Mouse (Mus musculus) G1E (cell line): ENCODE measurements around the gene Slc35e3. TPM values are rescaled to one million over a fixed set of nuclear protein-coding genes. Genes with fewer than 3 reads are reported as not detected.

Source experiments
- ATAC-seq: 2 replicates; pipeline ENCODE4 v1.8.0; 2016; ENCODE audit warnings: mild to moderate bottlenecking; ENCODE audit not compliant: insufficient number of reproducible peaks, poor library complexity, low FRiP score, severe bottlenecking; ENCODE audit errors: extremely low read depth
- DNase-seq: peaks from one replicate; pipeline ENCODE4 v3.0.0; 2012; ENCODE audit warnings: low spot score
- H3K27me3 ChIP-seq: 2 replicates; pipeline ENCODE4 v1.6.1; 2012; ENCODE audit warnings: mild to moderate bottlenecking, low read length, inconsistent platforms; ENCODE audit not compliant: insufficient read depth
- H3K36me3 ChIP-seq: replicated peaks from 2 replicates; pipeline ENCODE3; 2012; ENCODE audit warnings: mild to moderate bottlenecking, inconsistent platforms
- H3K4me1 ChIP-seq: 2 replicates; pipeline ENCODE4 v1.6.1; 2012; ENCODE audit warnings: low read depth, low read length, inconsistent platforms, mixed read lengths; ENCODE audit not compliant: insufficient read depth
- H3K4me3 ChIP-seq: 2 replicates; pipeline ENCODE4 v1.5.1; 2012; ENCODE audit warnings: low read depth, mild to moderate bottlenecking, inconsistent platforms, low read length, moderate library complexity, mixed read lengths
- H3K9me3 ChIP-seq: replicated peaks from 2 replicates; pipeline ENCODE4 v1.6.1; 2012; ENCODE audit warnings: inconsistent platforms
- CTCF ChIP-seq: IDR thresholded peaks from 2 replicates; pipeline ENCODE4 v1.5.1; 2012; ENCODE audit warnings: low read depth, low read length, inconsistent platforms, mixed read lengths
- GATA1 ChIP-seq: IDR thresholded peaks from 2 replicates; pipeline ENCODE4 v1.6.1; 2012; ENCODE audit warnings: borderline replicate concordance, low read length, inconsistent platforms, mixed read lengths
- GATA2 ChIP-seq: IDR thresholded peaks from 2 replicates; pipeline ENCODE4 v1.6.1; 2012; ENCODE audit warnings: low read depth, low read length, inconsistent platforms, borderline replicate concordance
- POLR2AphosphoS5 ChIP-seq: IDR thresholded peaks from 2 replicates; pipeline ENCODE4 v1.6.1; 2012; ENCODE audit warnings: low read depth, low read length, inconsistent platforms; ENCODE audit not compliant: insufficient replicate concordance
- TAL1 ChIP-seq: conservative IDR thresholded peaks from 2 replicates; pipeline ENCODE4 v1.6.1; 2012; ENCODE audit warnings: low read depth, low read length, inconsistent platforms, mixed read lengths
- polyA plus RNA-seq: library from polyadenylated mRNA; stranded (reverse); fragments of >175 nt; gene quantifications from 2 replicates; pipeline ENCODE4 v1.2.3, GENCODE M21; 2012
- total RNA-seq, 2 experiments: library from RNA; stranded (forward) in 1 of 2; stranded (reverse) in 1 of 2; fragments of 200-1000 nt in 1 of 2; fragments of >200 nt in 1 of 2; fragmentation: Nextera tagmentation in 1 of 2; gene quantifications; 2 replicates each; pipeline ENCODE4 v1.2.3; 2014 to 2017

The Slc35e3 gene
- total and polyA plus RNA-seq, 3 experiments = 1.5 to 10.9 (median 3.5) TPM

DNA sequence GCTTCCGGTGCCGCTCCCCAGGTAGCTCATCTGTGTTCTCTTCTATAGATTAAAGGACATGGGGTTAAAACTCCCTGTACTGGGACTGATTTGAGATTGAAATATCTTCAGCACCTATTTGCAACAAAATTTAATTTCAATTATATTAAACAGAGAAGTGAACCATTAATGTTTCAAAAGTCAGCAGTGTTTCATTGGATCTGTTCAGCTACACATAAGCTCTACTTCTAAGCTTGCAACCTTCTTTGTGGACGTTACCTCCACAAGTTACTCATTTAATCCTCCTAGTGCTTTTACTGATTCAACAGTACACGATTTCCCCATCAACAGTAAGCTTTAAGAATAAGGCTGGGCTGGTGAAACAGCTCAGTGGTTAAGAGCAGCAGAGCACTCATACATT, 51.1 kb downstream of the Slc35e3 start:
- no peaks in the 10 kb centered on the region; the same call in none of the 2 replicates for H3K4me1 ChIP-seq
- H3K36me3 ChIP-seq = peaks cover 93% of the 10 kb centered on the region
- no peaks in the 10 kb centered on the region for H3K27me3 ChIP-seq
- TF ChIP-seq GATA1 (no peak), CTCF (no peak), POLR2AphosphoS5 (no peak), TAL1 (no peak), GATA2 (no peak)
- DNase-seq (no peak), ATAC-seq (no peak)
- H3K4me3 ChIP-seq = no peak overlapping the region
- no peaks in the 10 kb centered on the region for H3K9me3 ChIP-seq

DNA sequence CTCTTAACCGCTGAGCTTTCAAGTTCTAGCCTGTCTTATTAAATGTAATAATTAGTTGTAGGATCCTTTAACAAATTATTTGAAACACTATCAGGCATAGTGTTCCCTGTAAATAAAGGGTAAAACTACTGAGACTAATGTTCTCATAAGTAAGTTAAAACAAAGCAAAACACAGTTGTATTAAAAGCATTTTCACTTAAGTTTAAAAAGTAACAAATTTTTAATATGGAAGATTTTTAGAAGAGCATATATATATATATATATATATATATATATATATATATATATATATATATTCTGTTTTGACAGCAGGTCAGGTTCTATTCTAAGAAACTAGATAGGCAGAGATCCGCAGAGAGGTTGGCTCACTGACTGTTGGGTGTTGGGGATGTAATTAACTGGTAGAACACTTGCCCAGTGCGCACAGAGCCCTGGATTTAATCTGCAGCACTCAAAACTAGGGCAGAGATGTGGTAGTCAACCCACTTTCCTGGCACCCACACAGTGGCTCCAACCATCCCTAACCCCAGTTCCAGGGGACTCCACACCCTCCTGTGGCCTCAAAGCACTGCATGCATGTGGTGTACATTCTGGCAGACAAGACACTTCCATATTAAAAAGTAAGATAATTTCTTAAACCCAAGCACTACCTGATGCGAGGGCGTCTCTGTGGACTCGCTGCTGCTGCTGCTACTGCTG, 51.8 kb downstream of the Slc35e3 start:
- ATAC-seq (no peak), DNase-seq (no peak)
- H3K4me1 ChIP-seq = no peaks in the 10 kb centered on the region; the same call in none of the 2 replicates
- H3K9me3 ChIP-seq = no peaks in the 10 kb centered on the region
- no peaks in the 10 kb centered on the region for H3K27me3 ChIP-seq
- no peak for TF ChIP-seq GATA2
- no peak for TF ChIP-seq TAL1
- no peak for TF ChIP-seq POLR2AphosphoS5
- no peak overlapping the region for H3K4me3 ChIP-seq
- H3K36me3 ChIP-seq = peaks cover 92% of the 10 kb centered on the region

DNA sequence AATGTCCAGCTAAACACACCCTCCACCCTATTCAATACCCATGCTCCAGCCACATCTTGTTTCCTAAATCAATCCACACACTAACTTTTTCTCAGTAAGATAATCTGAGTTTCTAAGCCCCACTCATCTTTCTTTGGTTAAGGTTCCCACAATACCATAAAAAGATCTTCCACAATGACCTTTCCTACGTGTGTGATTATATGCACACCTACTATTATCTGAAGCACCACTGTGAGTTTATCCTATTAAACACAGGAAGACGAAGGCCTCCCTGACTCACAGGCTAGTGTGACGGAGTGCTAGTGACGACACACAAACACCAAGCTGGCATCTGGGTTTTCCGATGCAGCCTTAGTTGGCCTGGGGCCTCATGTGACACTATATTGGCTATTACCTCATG, 53.2 kb downstream of the Slc35e3 start:
- Histone ChIP-seq H3K9me3 (no peaks in the 10 kb centered on the region), H3K27me3 (no peaks in the 10 kb centered on the region), H3K4me1 (no peaks in the 10 kb centered on the region; the same call in none of the 2 replicates), H3K36me3 (peaks cover 92% of the 10 kb centered on the region), H3K4me3 (no peak overlapping the region)
- no peak for TF ChIP-seq CTCF
- TF ChIP-seq POLR2AphosphoS5 = no peak
- TF ChIP-seq GATA1 = no peak
- TF ChIP-seq TAL1 = no peak
- TF ChIP-seq GATA2 = no peak
- no peak for DNase-seq
- ATAC-seq = no peak

DNA sequence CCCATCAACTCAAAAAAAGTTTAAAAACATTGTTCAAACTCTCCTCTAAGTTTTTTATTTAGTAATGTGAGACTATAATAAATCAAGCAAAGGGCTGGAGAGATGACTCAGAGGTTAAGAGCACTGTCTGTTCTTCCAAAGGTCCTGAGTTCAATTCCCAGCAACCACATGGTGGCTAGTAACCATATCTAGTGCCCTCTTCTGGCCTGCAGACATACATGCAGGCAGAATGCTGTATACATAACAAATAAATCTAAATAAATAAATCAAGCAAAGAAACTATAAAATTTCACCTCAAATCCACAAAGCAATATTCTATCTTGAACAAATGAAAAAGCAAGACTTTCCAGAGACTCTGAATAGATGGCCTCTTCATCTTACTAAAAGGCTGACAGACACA, 54.0 kb downstream of the Slc35e3 start:
- peaks cover 89% of the 10 kb centered on the region for H3K36me3 ChIP-seq
- no peak for ATAC-seq

DNA sequence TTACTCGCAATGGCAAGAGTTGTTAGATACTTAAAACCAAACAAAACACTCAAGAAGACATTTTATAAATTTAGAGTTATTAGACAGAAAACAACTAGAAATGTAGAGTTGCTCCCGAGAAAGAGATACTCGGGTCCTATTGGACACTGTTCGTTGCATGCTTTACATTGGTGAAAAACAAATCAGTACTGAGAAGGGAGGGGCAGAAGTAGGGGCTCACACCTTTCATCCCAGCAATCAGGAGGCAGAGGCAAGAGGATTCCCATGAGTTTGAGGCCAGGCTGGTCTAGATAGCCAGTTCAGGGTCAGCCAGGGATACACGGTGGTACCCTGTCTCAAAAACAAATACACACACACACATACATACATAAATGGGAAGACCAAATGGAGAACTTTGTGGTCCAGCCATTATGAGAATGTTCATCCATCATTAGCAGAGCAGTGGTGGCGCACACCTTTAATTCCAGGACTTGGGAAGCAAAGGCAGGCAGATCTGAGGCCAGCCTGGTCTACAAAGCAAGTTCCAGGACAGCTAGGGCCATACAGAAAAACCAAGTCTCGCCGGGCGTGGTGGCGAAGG, 54.7 kb downstream of the Slc35e3 start:
- no peak for ATAC-seq
- peaks cover 82% of the 10 kb centered on the region for H3K36me3 ChIP-seq
- no peaks in the 10 kb centered on the region for H3K27me3 ChIP-seq
- no peak for TF ChIP-seq TAL1
- no peak for TF ChIP-seq GATA2
- no peaks in the 10 kb centered on the region; the same call in 1 of the 2 replicates for H3K4me1 ChIP-seq
- no peak overlapping the region for H3K4me3 ChIP-seq
- H3K9me3 ChIP-seq = no peaks in the 10 kb centered on the region
- DNase-seq = no peak

More for the DNA sequence above, 54.0 kb downstream of the Slc35e3 start:
- Histone ChIP-seq H3K4me1 (no peaks in the 10 kb centered on the region; the same call in 1 of the 2 replicates), H3K4me3 (no peak overlapping the region), H3K9me3 (no peaks in the 10 kb centered on the region), H3K27me3 (no peaks in the 10 kb centered on the region)
- TF ChIP-seq TAL1 (no peak), POLR2AphosphoS5 (no peak), GATA1 (no peak), CTCF (no peak), GATA2 (no peak)
- no peak for DNase-seq

DNA sequence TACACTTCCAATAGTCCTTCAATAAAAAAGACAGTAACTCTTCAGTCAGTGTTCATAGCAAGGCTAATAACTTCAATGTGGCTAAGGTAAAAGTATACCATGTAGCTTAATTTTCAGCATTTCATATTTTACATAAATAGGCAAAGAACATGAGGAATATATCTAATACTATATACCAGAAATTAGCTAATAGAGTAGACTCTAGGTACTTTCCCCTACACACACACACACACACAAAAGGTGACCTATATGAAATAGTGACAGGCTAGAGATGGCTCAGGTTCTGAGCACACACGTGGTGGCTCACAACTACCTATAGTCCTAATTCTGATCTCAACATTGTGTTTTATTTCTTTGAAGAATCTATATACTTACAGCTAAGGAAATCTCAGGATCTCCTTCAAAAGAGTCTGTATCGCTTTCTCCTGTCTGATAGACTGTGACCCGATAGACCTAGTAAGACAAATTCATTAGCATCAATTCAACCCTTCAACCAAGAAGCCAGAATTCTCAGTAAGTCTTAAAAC, 55.3 kb downstream of the Slc35e3 start:
- no peak for TF ChIP-seq TAL1
- no peak for TF ChIP-seq GATA2
- TF ChIP-seq POLR2AphosphoS5 = no peak
- no peak for TF ChIP-seq GATA1
- TF ChIP-seq CTCF = no peak
- ATAC-seq (no peak), DNase-seq (no peak)
- H3K27me3 ChIP-seq = no peaks in the 10 kb centered on the region
- H3K36me3 ChIP-seq = peaks cover 76% of the 10 kb centered on the region
- H3K9me3 ChIP-seq = no peaks in the 10 kb centered on the region
- H3K4me3 ChIP-seq = no peak overlapping the region
- H3K4me1 ChIP-seq = no peaks in the 10 kb centered on the region; the same call in 1 of the 2 replicates
